Mouse (Mus musculus): ENCODE measurements at regions not wholly inside any gene's neighbourhood (a gene's known extent, or its start where the extent isn't known, plus 50 kb on each side); places are given as distances from the start of the nearest gene placed in this dataset.

DNA sequence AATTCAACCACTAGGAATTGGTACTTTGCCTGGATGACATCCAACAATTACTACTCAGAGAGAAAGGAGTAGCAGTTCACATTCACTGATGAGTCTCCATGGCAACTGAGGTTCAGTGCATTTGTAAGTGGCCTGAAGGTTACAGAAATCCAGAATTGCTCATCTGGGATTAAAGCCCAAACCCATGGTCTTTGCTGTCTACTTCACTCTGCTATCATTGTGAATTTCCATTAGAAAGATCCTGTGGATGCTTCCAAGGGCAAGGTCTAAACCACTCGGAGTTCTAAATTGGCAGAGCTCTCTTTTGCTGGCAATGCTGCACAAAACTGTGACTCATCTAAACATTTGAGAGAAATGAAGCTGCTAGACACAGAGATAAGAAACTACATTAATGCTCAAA lies 319.9 kb upstream of the Tbl1x start:
- DNase-seq (ENCODE audit: low spot score in 2 of 2): peak; percentile 3 to 11

DNA sequence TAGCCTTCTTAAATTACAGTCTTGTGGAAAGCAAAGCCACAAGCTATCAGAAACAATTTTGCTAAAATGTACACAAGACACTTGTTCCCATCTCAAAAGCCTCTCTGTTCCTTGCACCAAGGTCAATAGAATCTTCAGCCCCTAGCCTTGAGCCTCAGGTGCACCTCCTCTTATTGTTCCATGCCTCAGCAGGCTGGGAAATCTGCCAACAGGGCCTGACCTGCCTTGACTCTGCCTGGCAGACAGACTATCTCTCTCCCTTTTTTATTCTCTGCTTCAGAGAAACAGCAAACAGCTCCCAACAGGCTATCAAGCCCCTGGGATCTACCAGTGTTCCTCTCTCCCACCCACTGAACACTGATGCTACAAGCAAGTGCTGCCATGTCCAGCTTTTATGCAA lies 302.1 kb upstream of the Tbl1x start:
- DNase-seq (ENCODE audit: low spot score in 2 of 2): no peak

DNA sequence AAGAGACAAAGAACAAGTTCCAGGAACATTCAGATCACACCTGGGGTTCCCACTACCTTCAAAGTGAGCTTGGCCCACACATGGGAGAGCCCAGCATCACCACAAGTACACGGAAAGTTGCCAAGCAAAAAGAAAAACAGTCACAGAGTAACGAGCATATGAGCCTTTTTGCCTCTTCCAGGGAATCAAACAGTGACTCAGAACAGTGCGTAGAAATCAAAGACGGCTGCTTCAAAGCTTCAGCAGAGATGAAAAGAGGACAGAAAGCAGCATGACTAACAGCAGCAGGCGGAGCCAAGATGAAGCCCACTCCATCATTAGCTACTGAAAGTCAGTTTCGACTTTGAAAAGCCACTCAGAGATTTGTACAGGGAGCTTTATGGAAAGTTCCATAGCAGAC lies 291.5 kb upstream of the Tbl1x start:
- DNase-seq (ENCODE audit: low spot score in 2 of 2): peak; percentile 14 to 20

Data from right cerebral cortex, adult 2 months (tissue).